Mouse (Mus musculus) olfactory bulb, adult 2 months (tissue): ENCODE results near the gene Gm20479.

Experiments
- CTCF ChIP-seq: fragments of 200-500 bp; IDR thresholded peaks from 2 replicates; pipeline ENCODE4 v1.5.1; 2012; ENCODE audit warnings: low read depth, mild to moderate bottlenecking, low read length, moderate library complexity; ENCODE audit not compliant: insufficient read depth
- POLR2A ChIP-seq: fragments of 200-500 bp; IDR thresholded peaks from 2 replicates; pipeline ENCODE4 v1.6.1; 2012; ENCODE audit warnings: mild to moderate bottlenecking, low read depth, low read length, moderate library complexity; ENCODE audit not compliant: insufficient read depth

- TF ChIP-seq CTCF (no peak), POLR2A (no peak)
These were observed 32.0 kb upstream of the Gm20479 start for GRCm38 (mm10) chr7:27389213-27389612.
